Mouse (Mus musculus): ENCODE measurements around the gene Sipa1l1.

DNA sequence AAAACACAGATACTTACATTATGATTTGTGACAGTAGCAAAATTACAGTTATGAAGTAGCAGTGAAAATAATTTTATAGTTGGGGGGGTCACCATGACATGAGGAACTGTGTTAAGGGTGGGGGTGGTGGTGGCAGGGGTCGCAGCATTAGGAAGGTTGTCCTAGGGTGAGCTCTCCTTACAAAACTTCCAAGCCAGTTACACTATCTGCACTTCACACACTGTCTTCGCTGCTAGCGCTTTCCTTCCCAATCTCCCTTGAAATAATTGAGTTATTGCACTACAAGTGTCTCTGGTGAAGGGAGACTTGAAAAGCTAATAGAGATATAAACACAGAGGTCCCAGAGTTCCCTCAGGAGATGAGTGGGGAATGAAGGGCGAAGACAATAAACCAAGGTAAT, 329.6 kb downstream of the Sipa1l1 start:
- TF ChIP-seq CTCF (conservative IDR thresholded peaks at IDR 0.05; ENCODE audit: insufficient read depth, insufficient read length, low read depth, low read length) (no peak), POLR2A (IDR thresholded peaks at IDR 0.05; ENCODE audit: low read depth, low read length) (no peak)

Measured in kidney, adult 2 months (tissue).